Mouse (Mus musculus): ENCODE measurements around the gene Klhl5.

Klhl5 gene

GRCm38 (mm10) chr5:65177026-65177514, 69.7 kb downstream of the Klhl5 start:
- Histone ChIP-seq H3K36me3 (ENCODE audit: control insufficient read depth, insufficient read depth, low read length, poor library complexity, severe bottlenecking) (no peaks in the 10 kb centered on the region), H3K27me3 (ENCODE audit: control insufficient read depth, insufficient read depth, low read length, poor library complexity, severe bottlenecking) (no peaks in the 10 kb centered on the region)
- no peak for DNase-seq (ENCODE audit: low read depth, low spot score)

GRCm38 (mm10) chr5:65178477-65178876, 71.1 kb downstream of the Klhl5 start:
- H3K27me3 ChIP-seq (ENCODE audit: control insufficient read depth, insufficient read depth, low read length, poor library complexity, severe bottlenecking): no peaks in the 10 kb centered on the region
- DNase-seq (ENCODE audit: low read depth, low spot score): no peak
- H3K36me3 ChIP-seq (ENCODE audit: control insufficient read depth, insufficient read depth, low read length, poor library complexity, severe bottlenecking): no peaks in the 10 kb centered on the region

- H3K36me3 ChIP-seq (ENCODE audit: control insufficient read depth, insufficient read depth, low read length, poor library complexity, severe bottlenecking): no peaks in the 10 kb centered on the region
- DNase-seq (ENCODE audit: low read depth, low spot score): no peak
- no peaks in the 10 kb centered on the region for H3K27me3 ChIP-seq (ENCODE audit: control insufficient read depth, insufficient read depth, low read length, poor library complexity, severe bottlenecking)
These were observed 73.9 kb downstream of the Klhl5 start for GRCm38 (mm10) chr5:65181160-65181793.

GRCm38 (mm10) chr5:65181794-65182169, 74.4 kb downstream of the Klhl5 start:
- no peak for DNase-seq (ENCODE audit: low read depth, low spot score)
- Histone ChIP-seq H3K27me3 (ENCODE audit: control insufficient read depth, insufficient read depth, low read length, poor library complexity, severe bottlenecking) (no peaks in the 10 kb centered on the region), H3K36me3 (ENCODE audit: control insufficient read depth, insufficient read depth, low read length, poor library complexity, severe bottlenecking) (no peaks in the 10 kb centered on the region)

GRCm38 (mm10) chr5:65182268-65182667, 74.9 kb downstream of the Klhl5 start:
- H3K36me3 ChIP-seq (ENCODE audit: control insufficient read depth, insufficient read depth, low read length, poor library complexity, severe bottlenecking): no peaks in the 10 kb centered on the region
- no peak for DNase-seq (ENCODE audit: low read depth, low spot score)
- H3K27me3 ChIP-seq (ENCODE audit: control insufficient read depth, insufficient read depth, low read length, poor library complexity, severe bottlenecking): no peaks in the 10 kb centered on the region

- Histone ChIP-seq H3K27me3 (ENCODE audit: control insufficient read depth, insufficient read depth, low read length, poor library complexity, severe bottlenecking) (no peaks in the 10 kb centered on the region), H3K36me3 (ENCODE audit: control insufficient read depth, insufficient read depth, low read length, poor library complexity, severe bottlenecking) (no peaks in the 10 kb centered on the region)
- DNase-seq (ENCODE audit: low read depth, low spot score): no peak
These were observed 84.3 kb downstream of the Klhl5 start for GRCm38 (mm10) chr5:65191601-65192000.

- no peak for DNase-seq (ENCODE audit: low read depth, low spot score)
- no peaks in the 10 kb centered on the region for H3K36me3 ChIP-seq (ENCODE audit: control insufficient read depth, insufficient read depth, low read length, poor library complexity, severe bottlenecking)
- no peaks in the 10 kb centered on the region for H3K27me3 ChIP-seq (ENCODE audit: control insufficient read depth, insufficient read depth, low read length, poor library complexity, severe bottlenecking)
These were observed 87.1 kb downstream of the Klhl5 start for GRCm38 (mm10) chr5:65194441-65194840.

- DNase-seq (ENCODE audit: low read depth, low spot score): peak; percentile 100
- H3K36me3 ChIP-seq (ENCODE audit: control insufficient read depth, insufficient read depth, low read length, poor library complexity, severe bottlenecking): no peaks in the 10 kb centered on the region
- no peaks in the 10 kb centered on the region for H3K27me3 ChIP-seq (ENCODE audit: control insufficient read depth, insufficient read depth, low read length, poor library complexity, severe bottlenecking)
These were observed 92.2 kb downstream of the Klhl5 start, which contains the start of gene Wdr19 for GRCm38 (mm10) chr5:65199346-65200128. Gene Wdr19 (plus strand): TSS chr5:65199696.

- no peaks in the 10 kb centered on the region for H3K36me3 ChIP-seq (ENCODE audit: control insufficient read depth, insufficient read depth, low read length, poor library complexity, severe bottlenecking)
- H3K27me3 ChIP-seq (ENCODE audit: control insufficient read depth, insufficient read depth, low read length, poor library complexity, severe bottlenecking): no peaks in the 10 kb centered on the region
- DNase-seq (ENCODE audit: low read depth, low spot score): no peak
These were observed 97.4 kb downstream of the Klhl5 start for GRCm38 (mm10) chr5:65204726-65205125.

- H3K36me3 ChIP-seq (ENCODE audit: control insufficient read depth, insufficient read depth, low read length, poor library complexity, severe bottlenecking): no peaks in the 10 kb centered on the region
- peak; percentile 72 for DNase-seq (ENCODE audit: low read depth, low spot score)
- H3K27me3 ChIP-seq (ENCODE audit: control insufficient read depth, insufficient read depth, low read length, poor library complexity, severe bottlenecking): no peaks in the 10 kb centered on the region
These were observed 106.0 kb downstream of the Klhl5 start for GRCm38 (mm10) chr5:65213321-65213720.
